Mouse (Mus musculus) limb, embryonic 10.5 days (tissue): ENCODE measurements around the gene Fam214b. TPM values are rescaled to one million over a fixed set of nuclear protein-coding genes. Genes with fewer than 3 reads are reported as not detected.

Experiments
- polyA plus RNA-seq: library from polyadenylated mRNA; unstranded; fragments of >200 nt; fragmentation: Nextera tagmentation; extraction: Ambion mirVana; gene quantifications from 2 replicates; pipeline ENCODE4 v1.2.1, GENCODE M21; 2016

Fam214b gene
- polyA plus RNA-seq, 1 experiment from 2014 or later, result 8.5 TPM

Other genes starting within 250 kb of the Fam214b start
- not detected in 2 replicates for gene Fam205a1, start 192.3 kb downstream of the Fam214b start, polyA plus RNA-seq
- gene Gm12394, start 189.4 kb downstream of the Fam214b start, polyA plus RNA-seq, result 0.06 TPM in 1 of 2 replicates, not detected in the other
- 0.10 TPM in 1 of 2 replicates, not detected in the other for gene Fam205c, start 172.0 kb downstream of the Fam214b start, polyA plus RNA-seq
- 0.16 TPM in 1 of 2 replicates, not detected in the other for gene Phf24, start 129.6 kb downstream of the Fam214b start, polyA plus RNA-seq
- 7.0 and 8.8 TPM in 2 replicates for gene Dnajb5, start 96.4 kb downstream of the Fam214b start, polyA plus RNA-seq
- 0.51 and 0.87 TPM in 2 replicates for gene 1700022I11Rik, start 76.6 kb downstream of the Fam214b start, polyA plus RNA-seq
- 650 and 691 TPM in 2 replicates for gene Vcp, start 45.7 kb downstream of the Fam214b start, polyA plus RNA-seq
- gene Fancg, start 35.7 kb downstream of the Fam214b start, polyA plus RNA-seq, result 25.5 and 26.8 TPM in 2 replicates
- 21.7 and 27.5 TPM in 2 replicates for gene Pigo, start 20.4 kb downstream of the Fam214b start, polyA plus RNA-seq
- 484 and 538 TPM in 2 replicates for gene Stoml2, start 14.5 kb downstream of the Fam214b start, polyA plus RNA-seq
- gene Unc13b, start 12.7 kb upstream of the Fam214b start, polyA plus RNA-seq, result 0.92 and 2.1 TPM in 2 replicates
- 0.14 and 0.45 TPM in 2 replicates for gene Atp8b5, start 220.9 kb upstream of the Fam214b start, polyA plus RNA-seq